Mouse (Mus musculus) kidney, embryonic 14.5 days (tissue): ENCODE measurements around the gene Mllt10. TPM values are rescaled to one million over a fixed set of nuclear protein-coding genes. Genes with fewer than 3 reads are reported as not detected.

ENCODE experiments used
- ATAC-seq: fragments of 200-750 bp; cut with Nextera tagmentation; 2 replicates; pipeline ENCODE4 v1.8.0; 2017; ENCODE audit warnings: moderate number of reproducible peaks, mild to moderate bottlenecking, moderate TSS enrichment, moderate library complexity; ENCODE audit not compliant: low FRiP score, low TSS enrichment
- H3K27ac ChIP-seq: fragments of 300-500 bp; sonication (generic); 2 replicates; pipeline ENCODE4 v1.5.1; 2014; ENCODE audit warnings: low read depth, mild to moderate bottlenecking, low read length, moderate library complexity, mixed read lengths
- H3K27me3 ChIP-seq: fragments of 300-500 bp; sonication (generic); 2 replicates; pipeline ENCODE4 v1.6.1; 2014; ENCODE audit warnings: mild to moderate bottlenecking, low read length; ENCODE audit not compliant: control insufficient read depth, insufficient read depth
- H3K36me3 ChIP-seq: fragments of 300-500 bp; sonication (generic); 2 replicates; pipeline ENCODE4 v1.6.1; 2014; ENCODE audit warnings: low read length, mixed read lengths; ENCODE audit not compliant: control insufficient read depth, insufficient read depth
- H3K4me1 ChIP-seq: fragments of 300-500 bp; sonication (generic); 2 replicates; pipeline ENCODE4 v1.6.1; 2014; ENCODE audit warnings: low read length, mixed read lengths; ENCODE audit not compliant: control insufficient read depth, insufficient read depth
- H3K4me2 ChIP-seq: fragments of 300-500 bp; sonication (generic); replicated peaks from 2 replicates; pipeline ENCODE4 v1.6.1; 2014; ENCODE audit warnings: low read depth, mild to moderate bottlenecking, low read length
- H3K4me3 ChIP-seq: fragments of 300-500 bp; sonication (generic); 2 replicates; pipeline ENCODE4 v1.5.1; 2014; ENCODE audit warnings: mild to moderate bottlenecking, low read length
- H3K9ac ChIP-seq: fragments of 300-500 bp; sonication (generic); 2 replicates; pipeline ENCODE4 v1.6.1; 2014; ENCODE audit warnings: low read depth, mild to moderate bottlenecking, low read length, moderate library complexity
- H3K9me3 ChIP-seq: fragments of 300-500 bp; sonication (generic); 2 replicates; pipeline ENCODE4 v1.6.1; 2016; ENCODE audit warnings: low read length; ENCODE audit not compliant: control insufficient read depth
- WGBS: fragments of 180-500 bp; shearing (Covaris S2); extraction: QIAGEN DNeasy Blood & Tissue Kit; methylation state at CpG from one replicate; pipeline ENCODE4 v1.1.7; 2014; 5-methylcytosine and 5-hydroxymethylcytosine counted together
- polyA plus RNA-seq: library from polyadenylated mRNA; unstranded; fragments of >200 nt; fragmentation: Nextera tagmentation; extraction: Ambion mirVana; gene quantifications from 2 replicates; pipeline ENCODE4 v1.2.1, GENCODE M21; 2014

Gene Mllt10
- polyA plus RNA-seq, 1 experiment from 2014 or later = 58.7 TPM

- ATAC-seq = peak; percentile 76
- WGBS = 23% methylated on average over 27 of the region's 27 CpGs
- peak overlapping the region; percentile 19 for H3K4me3 ChIP-seq
These were observed 14.5 kb upstream of the Mllt10 start for GRCm38 (mm10) chr2:18040347-18041160.

GRCm38 (mm10) chr2:18041199-18041885 is 13.7 kb upstream of the Mllt10 start:
- H3K27ac ChIP-seq = peak overlapping the region; percentile 92
- H3K27me3 ChIP-seq = no peaks in the 10 kb centered on the region
- H3K4me1 ChIP-seq = peaks cover 55% of the 10 kb centered on the region
- peak overlapping the region; percentile 54 for H3K9ac ChIP-seq
- ATAC-seq = peak; percentile 78
- no peaks in the 10 kb centered on the region for H3K36me3 ChIP-seq
- H3K9me3 ChIP-seq = no peaks in the 10 kb centered on the region
- H3K4me3 ChIP-seq = peak overlapping the region; percentile 19
- WGBS = 12% methylated on average over 14 of the region's 14 CpGs
- peak overlapping the region; percentile 41 for H3K4me2 ChIP-seq

More at GRCm38 (mm10) chr2:18040347-18041160, 14.5 kb upstream of the Mllt10 start:
- H3K9ac ChIP-seq = peak overlapping the region; percentile 54
- H3K27me3 ChIP-seq = no peaks in the 10 kb centered on the region
- peak overlapping the region; percentile 50 for H3K4me2 ChIP-seq
- peak overlapping the region; percentile 92 for H3K27ac ChIP-seq
- peaks cover 55% of the 10 kb centered on the region for H3K4me1 ChIP-seq
- H3K9me3 ChIP-seq = no peaks in the 10 kb centered on the region
- H3K36me3 ChIP-seq = no peaks in the 10 kb centered on the region

- Histone ChIP-seq H3K36me3 (no peaks in the 10 kb centered on the region), H3K27ac (peak overlapping the region; percentile 100; the same call in 1 of the 2 replicates), H3K9ac (peak overlapping the region; percentile 99), H3K4me3 (peak overlapping the region; percentile 91), H3K9me3 (no peaks in the 10 kb centered on the region), H3K4me2 (peak overlapping the region; percentile 85), H3K27me3 (no peaks in the 10 kb centered on the region), H3K4me1 (peaks cover 43% of the 10 kb centered on the region)
- ATAC-seq = no peak
- 9% methylated on average over 7 of the region's 7 CpGs for WGBS
These were observed 9.8 kb upstream of the Mllt10 start for GRCm38 (mm10) chr2:18045143-18045780.

- Histone ChIP-seq H3K9me3 (no peaks in the 10 kb centered on the region), H3K4me2 (peak overlapping the region; percentile 85), H3K9ac (peak overlapping the region; percentile 99), H3K36me3 (no peaks in the 10 kb centered on the region), H3K27me3 (no peaks in the 10 kb centered on the region), H3K4me1 (peaks cover 39% of the 10 kb centered on the region), H3K4me3 (peak overlapping the region; percentile 91), H3K27ac (peak overlapping the region; percentile 100)
- WGBS = 6% methylated on average over 6 of the region's 6 CpGs
- no peak for ATAC-seq
These were observed 9.3 kb upstream of the Mllt10 start for GRCm38 (mm10) chr2:18045781-18046181.

- no peaks in the 10 kb centered on the region for H3K9me3 ChIP-seq
- H3K9ac ChIP-seq = peak overlapping the region; percentile 99
- H3K27me3 ChIP-seq = no peaks in the 10 kb centered on the region
- no peak for ATAC-seq
- H3K27ac ChIP-seq = peak overlapping the region; percentile 100
- H3K4me2 ChIP-seq = peak overlapping the region; percentile 85
- 2% methylated on average over 4 of the region's 4 CpGs for WGBS
- H3K4me3 ChIP-seq = peak overlapping the region; percentile 91
- H3K36me3 ChIP-seq = no peaks in the 10 kb centered on the region
- peaks cover 35% of the 10 kb centered on the region for H3K4me1 ChIP-seq
These were observed 8.9 kb upstream of the Mllt10 start for GRCm38 (mm10) chr2:18046186-18046585.

GRCm38 (mm10) chr2:18046758-18047645 is 8.0 kb upstream of the Mllt10 start:
- ATAC-seq = peak; percentile 33
- no peaks in the 10 kb centered on the region for H3K36me3 ChIP-seq
- H3K27me3 ChIP-seq = no peaks in the 10 kb centered on the region
- H3K4me2 ChIP-seq = peak overlapping the region; percentile 85
- peaks cover 32% of the 10 kb centered on the region for H3K4me1 ChIP-seq
- WGBS = under 1% methylated on average over 56 of the region's 64 CpGs
- H3K4me3 ChIP-seq = peak overlapping the region; percentile 91
- H3K9ac ChIP-seq = peak overlapping the region; percentile 99
- no peaks in the 10 kb centered on the region for H3K9me3 ChIP-seq
- H3K27ac ChIP-seq = peak overlapping the region; percentile 100

GRCm38 (mm10) chr2:18047646-18048452 is 7.2 kb upstream of the Mllt10 start:
- Histone ChIP-seq H3K4me1 (peaks cover 23% of the 10 kb centered on the region), H3K27ac (peak overlapping the region; percentile 100), H3K4me3 (peak overlapping the region; percentile 91), H3K9me3 (no peaks in the 10 kb centered on the region), H3K4me2 (peak overlapping the region; percentile 85), H3K36me3 (no peaks in the 10 kb centered on the region), H3K27me3 (no peaks in the 10 kb centered on the region), H3K9ac (peak overlapping the region; percentile 99)
- under 1% methylated on average over 70 of the region's 70 CpGs for WGBS
- ATAC-seq = peak; percentile 82
